Mouse (Mus musculus): Measurements from ENCODE around the gene Gm9918.
A peak's percentile ranks its signal among the peaks of the same experiment; 100 is the strongest.

Gene Gm9918

GRCm38 (mm10) chr15:102279092-102279782 is 8.9 kb downstream of the Gm9918 start, which contains the start of gene Mfsd5:
TSS of gene Mfsd5 (plus strand) at chr15:102279454.
- peak; percentile 86 for DNase-seq

DNA sequence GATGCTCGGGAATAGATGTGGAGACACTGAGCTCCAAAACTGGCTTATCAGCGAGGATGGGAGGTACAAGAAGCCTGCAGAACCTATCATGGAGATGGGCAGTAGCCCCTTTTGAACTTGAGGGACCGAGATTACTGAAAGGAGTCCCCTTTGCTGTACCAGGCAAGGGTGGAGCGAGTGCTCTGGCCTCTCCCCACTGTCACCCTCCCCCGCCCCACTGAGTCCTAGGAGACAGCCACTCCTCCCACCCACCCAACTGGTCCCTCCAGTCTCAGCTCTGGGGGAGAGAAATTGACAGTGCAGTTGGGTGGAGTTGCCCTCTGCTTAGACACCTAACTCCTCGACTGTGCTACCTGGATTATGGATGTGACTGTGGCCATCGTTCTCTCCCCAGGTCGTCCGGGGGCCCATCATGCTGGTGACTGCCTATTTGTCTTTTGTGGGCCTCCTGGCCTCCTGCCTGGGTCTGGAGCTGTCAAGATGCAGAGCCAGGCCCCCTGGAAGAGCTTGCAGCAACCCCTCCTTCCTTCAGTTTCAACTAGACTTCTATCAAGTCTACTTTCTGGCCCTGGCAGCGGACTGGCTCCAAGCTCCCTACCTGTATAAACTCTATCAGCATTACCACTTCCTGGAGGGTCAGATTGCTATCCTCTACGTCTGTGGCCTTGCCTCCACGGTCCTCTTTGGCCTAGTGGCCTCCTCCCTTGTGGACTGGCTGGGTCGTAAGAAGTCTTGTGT is 9.6 kb downstream of the Gm9918 start:
- no peak for DNase-seq

DNA sequence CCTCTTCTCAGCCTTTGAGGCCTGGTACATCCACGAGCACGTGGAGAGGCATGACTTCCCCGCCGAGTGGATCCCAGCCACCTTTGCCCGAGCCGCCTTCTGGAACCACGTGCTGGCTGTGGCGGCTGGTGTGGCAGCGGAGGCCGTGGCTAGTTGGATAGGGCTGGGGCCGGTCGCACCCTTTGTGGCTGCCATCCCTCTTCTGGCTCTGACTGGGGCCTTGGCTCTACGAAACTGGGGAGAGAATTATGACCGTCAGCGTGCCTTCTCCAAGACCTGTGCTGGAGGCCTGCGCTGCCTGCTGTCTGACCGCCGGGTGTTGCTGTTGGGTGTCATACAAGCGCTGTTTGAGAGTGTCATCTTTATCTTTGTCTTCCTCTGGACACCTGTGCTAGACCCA is 10.3 kb downstream of the Gm9918 start:
- no peak for DNase-seq

GRCm38 (mm10) chr15:102282463-102283292 is 12.3 kb downstream of the Gm9918 start:
- no peak for DNase-seq

DNA sequence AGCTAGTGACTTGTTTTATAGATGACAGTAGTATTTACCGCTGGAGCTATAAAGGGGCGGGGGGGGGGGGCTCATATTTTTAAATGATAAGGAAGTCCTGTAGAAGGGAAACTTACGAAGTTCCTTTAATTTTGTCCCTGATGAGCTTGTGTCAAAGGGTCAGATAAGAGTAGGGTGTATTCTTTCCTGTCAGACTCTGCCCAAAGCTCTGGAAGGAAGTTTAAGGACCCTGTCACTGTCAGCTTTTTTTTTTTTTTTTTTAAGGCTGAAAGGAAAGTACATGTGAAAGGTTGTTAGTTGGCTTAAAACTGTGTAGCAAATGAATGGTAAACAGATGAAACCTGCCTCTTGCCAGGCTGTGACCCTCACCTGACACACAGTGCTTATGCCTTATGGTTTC is 13.3 kb downstream of the Gm9918 start:
- no peak for DNase-seq

GRCm38 (mm10) chr15:102287395-102287794 is 17.0 kb downstream of the Gm9918 start:
- peak; percentile 42 for DNase-seq

DNA sequence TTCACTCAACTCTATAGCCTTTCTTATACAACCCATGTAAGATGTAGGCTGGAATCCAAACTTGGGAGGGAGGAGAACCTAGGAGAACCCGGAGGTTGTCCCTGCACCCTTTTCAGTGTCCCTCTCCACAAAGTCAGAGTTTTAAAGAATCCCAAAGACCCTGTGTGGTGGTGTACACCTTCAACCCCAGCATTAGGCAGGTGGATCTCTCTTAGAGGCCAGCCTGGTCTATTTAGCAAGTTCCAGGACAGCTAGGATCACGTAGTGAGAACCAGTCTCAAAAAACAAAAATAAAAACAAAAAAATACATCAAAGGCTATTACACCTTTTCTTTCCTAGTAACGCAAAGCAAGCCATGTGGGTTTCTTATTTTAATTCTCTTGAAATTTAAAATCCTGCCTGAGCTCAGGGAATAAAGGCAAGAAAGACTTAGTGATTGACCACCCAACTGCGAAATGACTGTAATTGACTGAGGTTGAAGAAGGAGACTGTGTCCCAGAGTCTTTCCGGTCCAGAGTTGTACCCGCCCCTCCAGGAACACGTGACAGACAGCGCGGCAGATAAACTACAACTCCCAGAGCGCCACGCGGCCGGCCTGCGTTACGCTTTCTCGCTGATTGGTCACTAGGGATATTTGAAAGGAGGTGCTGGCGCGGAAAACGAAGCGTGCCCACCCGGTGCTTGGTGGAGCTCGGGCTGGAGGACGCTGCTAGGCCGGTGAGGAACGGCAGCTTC is 25.4 kb downstream of the Gm9918 start, which contains the start of gene Espl1:
Espl1 (plus strand) TSS at position 634 of the 735 bp plus-strand sequence.
- peak; percentile 96 for DNase-seq

DNA sequence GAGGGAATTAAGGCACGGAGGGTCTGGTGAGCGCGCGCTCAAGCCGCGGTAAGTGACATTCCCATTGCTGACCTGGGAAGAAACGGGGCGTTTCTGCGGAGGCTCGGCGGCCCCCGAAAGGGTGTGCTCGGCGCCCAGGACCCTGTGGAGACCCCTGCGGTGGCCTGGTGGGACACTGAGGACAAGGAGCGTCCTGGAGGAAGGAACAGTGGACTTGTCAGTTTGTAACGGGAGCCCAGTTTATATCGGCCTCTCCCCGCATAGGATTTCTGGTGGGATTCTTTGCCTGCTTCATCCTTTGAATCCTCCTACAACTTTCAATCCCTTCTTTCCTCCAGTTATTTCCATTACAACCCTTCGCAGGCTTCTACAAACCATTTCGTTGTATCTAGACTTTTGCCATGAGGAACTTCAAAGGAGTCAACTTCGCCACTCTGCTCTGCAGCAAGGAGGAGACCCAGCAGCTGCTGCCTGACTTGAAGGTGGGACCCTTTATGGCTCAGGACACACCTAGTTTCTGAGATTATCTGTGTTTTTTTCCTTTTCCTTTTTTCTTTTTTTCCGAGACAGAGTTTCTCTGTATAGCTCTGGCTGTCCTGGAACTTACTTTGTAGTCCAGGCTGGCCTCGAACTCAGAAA is 26.1 kb downstream of the Gm9918 start:
- no peak for DNase-seq

DNA sequence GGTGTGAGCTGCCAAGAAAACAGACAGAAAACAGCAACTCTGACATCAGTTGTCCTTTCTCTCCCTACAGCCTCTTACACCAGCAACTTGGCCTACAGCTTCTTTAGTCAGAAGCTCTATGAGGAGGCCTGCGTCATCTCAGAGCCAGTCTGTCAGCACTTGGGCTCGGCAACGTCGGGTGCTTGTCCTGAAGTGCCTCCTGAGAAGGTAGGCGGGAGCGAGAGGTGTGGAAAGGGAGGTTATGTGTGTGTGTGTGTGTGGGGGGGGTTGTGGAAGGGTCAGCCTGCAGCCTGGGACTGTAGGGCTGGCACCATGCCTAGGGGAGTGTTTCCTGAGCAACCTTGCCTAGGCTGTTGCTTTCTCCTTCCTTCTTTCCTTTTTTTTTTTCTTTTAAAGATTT is 32.2 kb downstream of the Gm9918 start:
- DNase-seq = no peak

DNA sequence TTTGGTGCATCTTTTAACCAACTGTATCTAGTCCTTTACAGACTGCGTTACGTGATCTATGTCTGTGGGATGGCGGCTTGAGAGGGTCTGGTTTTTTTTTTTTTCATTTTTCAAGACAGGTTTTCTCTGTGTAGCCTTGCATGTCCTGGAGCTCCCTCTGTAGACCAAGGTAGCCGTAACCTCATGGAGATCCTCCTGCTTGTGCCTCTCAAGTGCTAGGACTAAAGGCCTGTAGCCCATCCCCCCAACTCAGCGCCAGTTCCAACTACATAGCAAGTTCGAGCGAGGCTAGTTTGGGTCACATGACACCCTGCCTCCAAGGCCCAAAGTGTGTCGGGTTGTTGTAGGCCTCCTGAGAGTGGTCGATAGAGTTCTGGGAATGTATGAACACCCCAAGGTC is 38.4 kb downstream of the Gm9918 start:
- no peak for DNase-seq

- DNase-seq = no peak
Measured at GRCm38 (mm10) chr15:102310074-102310845, 39.9 kb downstream of the Gm9918 start.

- DNase-seq = no peak
Measured at GRCm38 (mm10) chr15:102311489-102311888, 41.1 kb downstream of the Gm9918 start.

- DNase-seq = no peak
Measured at GRCm38 (mm10) chr15:102315292-102315691, 44.9 kb downstream of the Gm9918 start.

- DNase-seq = peak; percentile 70
Measured at GRCm38 (mm10) chr15:102316263-102316662, 45.9 kb downstream of the Gm9918 start.
